Mouse (Mus musculus) left cerebral cortex, postnatal 36 days (tissue): ENCODE results near the gene Dlx1. TPM values are rescaled to one million over a fixed set of nuclear protein-coding genes. Genes with fewer than 3 reads are reported as not detected.

Experiments used
- DNase-seq, 2 experiments: peaks; one replicate each; pipeline ENCODE4 v3.0.0; 2021 to 2022; ENCODE audit warnings: low spot score in 2 of 2, mixed read lengths in 1 of 2
- intact Hi-C: fragments of 180-260 bp; cut with DNase I; formaldehyde crosslinking; loops from one replicate; pipeline ENCODE4 v1.15.1; 2025
- total RNA-seq, 2 experiments: library from RNA; stranded (reverse); gene quantifications; 2 replicates each; pipeline ENCODE4 v1.2.3; 2021

Dlx1 gene
- total RNA-seq, 2 experiments from 2014 or later = 19.4 to 21.5 TPM

DNA sequence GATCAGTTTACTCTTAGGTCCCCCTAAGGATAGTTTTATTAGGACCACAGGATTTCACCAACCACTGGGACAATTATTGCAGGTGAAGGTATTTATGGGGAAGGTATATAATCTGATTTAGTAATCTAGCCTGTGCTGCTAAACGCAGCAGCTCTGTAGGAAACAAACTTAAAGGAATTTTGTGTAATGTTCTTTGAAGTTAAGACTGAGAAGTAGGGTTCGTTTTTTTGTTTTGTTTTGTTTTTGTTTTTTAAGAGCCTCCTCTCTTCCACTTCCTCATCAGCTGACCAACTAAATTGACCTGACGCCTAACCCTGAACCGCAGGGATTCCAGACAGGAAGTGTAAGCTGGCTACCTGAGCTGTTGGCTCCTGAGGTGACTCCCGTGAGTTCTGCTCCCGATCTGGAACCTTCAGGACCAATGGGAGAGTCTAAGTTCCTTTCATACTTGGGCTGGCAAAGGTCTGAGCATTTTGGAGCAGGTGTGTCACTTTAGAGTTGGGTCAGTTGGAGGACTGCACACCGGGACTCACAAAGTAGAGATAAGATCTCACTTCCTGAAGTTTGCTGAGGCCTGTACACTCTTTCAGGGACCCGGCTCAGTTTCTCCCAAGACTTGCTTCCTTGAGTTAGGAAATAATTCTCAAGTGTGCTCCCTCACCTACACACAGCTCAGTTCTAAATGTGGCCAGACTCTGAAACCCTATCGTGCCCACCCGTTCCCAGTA, 1.2 kb upstream of the Dlx1 start:
- no peak for DNase-seq
- intact Hi-C loops = loop anchor here (5.0 kb wide), 1 partner anchor 74 kb away; the partner anchor contains the start of gene Metap1d

DNA sequence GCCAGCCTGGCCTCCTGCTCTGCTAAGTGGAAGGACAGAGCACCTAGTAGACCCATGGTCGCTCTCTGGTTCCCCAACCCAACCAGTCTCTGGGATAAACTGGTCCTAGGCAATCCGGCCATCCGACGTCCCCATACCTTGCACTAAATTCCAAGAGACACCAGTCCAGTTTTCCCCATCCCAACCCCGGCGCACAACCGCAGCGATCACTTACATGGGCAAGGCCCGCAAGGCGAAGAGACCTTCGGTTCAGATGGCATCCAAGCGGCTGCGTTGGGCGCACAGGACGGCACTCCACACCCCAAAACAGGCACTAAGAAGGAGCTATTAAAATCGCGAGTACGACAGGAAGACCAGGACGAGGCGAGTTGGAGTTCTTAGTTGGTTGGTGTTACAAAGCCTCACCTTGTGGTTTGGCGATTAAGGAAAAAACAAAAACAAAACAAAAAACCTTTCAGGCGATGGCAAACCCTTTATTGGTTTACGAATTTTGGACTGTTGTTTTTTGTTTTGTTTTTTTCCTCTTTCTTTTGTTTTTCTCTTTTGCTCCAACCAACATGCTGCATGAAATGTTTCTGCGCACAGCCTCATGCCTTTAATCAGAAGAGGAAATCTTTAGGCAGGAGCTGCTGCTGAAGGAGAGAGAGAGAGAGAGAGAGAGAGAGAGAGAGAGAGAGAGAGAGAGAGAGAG, 445 bp upstream of the Dlx1 start:
- intact Hi-C loops = loop anchor here (5.0 kb wide), 1 partner anchor 75 kb away; the partner anchor contains the start of gene Metap1d
- DNase-seq = no peak

DNA sequence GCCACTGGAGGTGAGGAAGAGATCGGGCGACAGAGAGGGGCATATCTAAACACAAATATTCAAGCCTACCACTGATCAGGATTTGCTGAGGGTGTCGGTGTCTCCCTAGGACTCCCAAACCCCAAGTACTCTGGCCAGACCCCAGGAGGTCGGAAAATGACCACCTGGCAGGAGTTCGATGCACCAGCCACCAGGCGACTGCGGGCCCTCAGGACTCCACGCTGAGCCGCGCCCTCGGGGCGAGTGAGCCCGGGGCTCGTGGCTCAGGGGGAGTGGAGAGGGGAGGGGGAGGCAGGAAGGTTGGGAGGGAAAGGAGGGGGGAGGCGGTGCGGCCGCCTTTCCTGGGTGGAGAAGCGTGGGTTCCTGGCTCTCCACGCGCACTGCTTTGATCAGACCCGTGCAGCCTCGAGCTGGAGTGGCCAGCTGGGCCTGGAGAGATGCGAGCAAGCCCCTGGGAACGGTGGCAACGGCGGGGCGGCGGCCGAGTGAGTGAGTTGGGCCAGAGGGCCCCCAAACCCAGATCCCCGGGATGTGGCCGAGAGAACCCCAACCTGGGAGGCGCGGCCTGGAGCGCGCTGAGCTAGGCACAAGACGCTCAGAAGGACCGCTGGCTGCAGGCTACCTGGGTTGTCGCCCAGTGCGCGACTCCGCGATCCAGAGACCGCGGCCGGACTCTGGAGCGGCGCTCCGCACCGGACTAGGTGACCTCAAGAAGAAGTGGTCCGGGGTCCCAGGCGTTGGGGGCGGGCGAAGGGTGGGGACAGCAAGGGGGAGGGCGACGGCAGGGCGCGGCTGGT, 999 bp downstream of the Dlx1 start:
- no peak for DNase-seq
- intact Hi-C loops = loop anchor here (5.0 kb wide), 1 partner anchor 77 kb away; the partner anchor contains the start of gene Metap1d

DNA sequence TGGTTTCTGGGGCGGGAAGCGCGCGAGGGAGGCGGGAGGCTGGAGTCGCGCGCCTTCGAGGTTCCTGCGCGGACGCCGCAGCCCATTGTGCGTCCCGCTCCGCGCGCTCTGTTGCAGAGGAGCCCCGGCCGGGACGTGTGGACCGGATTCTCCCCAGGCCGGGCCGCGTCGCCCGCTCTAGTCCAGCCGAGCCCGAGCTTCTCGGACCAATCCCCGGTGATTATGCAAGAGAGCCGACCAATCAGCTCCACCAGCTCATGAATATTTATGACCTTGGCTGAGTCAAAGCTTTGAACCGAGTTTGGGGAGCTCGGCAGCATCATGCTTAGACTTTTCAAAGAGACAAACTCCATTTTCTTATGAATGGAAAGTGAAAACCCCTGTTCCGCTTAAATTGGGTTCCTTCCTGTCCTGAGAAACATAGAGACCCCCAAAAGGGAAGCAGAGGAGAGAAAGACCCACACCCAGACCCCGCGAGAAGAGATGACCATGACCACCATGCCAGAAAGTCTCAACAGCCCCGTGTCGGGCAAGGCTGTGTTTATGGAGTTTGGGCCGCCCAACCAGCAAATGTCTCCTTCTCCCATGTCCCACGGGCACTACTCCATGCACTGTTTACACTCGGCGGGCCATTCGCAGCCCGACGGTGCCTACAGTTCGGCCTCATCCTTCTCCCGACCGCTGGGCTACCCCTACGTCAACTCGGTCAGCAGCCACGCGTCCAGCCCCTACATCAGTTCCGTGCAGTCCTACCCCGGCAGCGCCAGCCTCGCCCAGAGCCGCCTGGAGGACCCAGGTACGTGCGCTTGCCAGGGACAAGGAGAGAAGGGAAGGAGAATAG, 1.8 kb downstream of the Dlx1 start:
- DNase-seq = no peak
- intact Hi-C loops = loop anchor here (2.0 to 5.0 kb wide), 3 partner anchors 13 to 77 kb away; partner anchors contain the start of gene Metap1d

DNA sequence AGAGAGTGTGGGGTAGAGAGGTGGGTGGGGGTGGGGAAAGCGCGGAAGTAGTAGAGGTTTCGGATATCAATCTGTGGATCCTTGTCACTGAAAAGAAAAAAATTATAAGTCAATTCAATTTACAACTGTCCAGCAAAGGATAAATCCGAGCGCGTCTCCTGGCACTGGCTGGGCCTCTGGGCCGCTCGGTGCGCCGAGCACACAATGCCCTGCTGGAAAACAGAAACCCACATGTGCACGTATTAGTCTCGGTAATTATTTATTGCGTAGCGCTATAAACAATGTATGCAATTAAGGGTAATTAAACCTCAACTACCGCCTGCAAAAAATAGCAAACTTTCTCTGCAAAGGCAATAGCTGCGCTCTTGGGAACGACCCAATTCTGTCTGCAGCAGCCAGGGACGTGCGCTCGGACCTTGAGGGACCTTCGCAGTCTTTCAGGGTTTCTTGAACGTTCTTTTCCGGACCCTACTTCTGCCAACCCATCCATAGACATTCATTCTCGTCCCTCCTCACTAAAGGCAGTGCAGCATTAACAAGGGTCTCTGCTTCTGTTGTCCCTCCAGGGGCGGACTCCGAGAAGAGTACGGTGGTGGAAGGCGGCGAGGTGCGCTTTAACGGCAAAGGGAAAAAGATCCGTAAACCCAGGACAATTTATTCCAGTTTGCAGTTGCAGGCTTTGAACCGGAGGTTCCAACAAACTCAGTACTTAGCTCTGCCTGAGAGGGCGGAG, 2.6 kb downstream of the Dlx1 start:
- no peak for DNase-seq
- intact Hi-C loops = loop anchor here (2.0 kb wide), 2 partner anchors 14 kb away; no protein-coding TSS in a partner anchor

DNA sequence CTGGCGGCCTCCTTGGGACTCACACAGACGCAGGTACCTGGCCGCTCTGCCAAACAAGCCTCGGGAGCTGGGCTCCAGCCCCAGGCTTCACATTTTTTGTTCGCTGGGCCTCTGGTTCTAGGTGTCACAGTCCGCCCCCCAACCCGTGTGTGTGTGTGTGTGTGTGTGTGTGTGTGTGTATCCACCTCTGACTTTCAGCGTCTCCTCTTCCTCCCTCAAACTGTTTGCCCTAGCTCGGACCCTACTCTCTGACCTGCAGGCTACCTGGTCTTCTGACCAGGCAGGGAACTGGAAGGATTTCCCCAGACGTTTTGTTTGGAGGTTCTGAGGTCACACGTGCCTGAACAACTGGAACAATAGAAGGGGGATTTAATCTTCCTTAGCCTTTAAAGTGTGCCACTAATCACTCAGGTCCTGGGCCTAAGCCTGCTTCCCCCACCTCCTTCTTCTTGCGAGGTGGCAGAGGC, 3.2 kb downstream of the Dlx1 start:
- intact Hi-C loops = loop anchor here (2.0 kb wide), 2 partner anchors 14 kb away; no protein-coding TSS in a partner anchor
- DNase-seq = no peak

DNA sequence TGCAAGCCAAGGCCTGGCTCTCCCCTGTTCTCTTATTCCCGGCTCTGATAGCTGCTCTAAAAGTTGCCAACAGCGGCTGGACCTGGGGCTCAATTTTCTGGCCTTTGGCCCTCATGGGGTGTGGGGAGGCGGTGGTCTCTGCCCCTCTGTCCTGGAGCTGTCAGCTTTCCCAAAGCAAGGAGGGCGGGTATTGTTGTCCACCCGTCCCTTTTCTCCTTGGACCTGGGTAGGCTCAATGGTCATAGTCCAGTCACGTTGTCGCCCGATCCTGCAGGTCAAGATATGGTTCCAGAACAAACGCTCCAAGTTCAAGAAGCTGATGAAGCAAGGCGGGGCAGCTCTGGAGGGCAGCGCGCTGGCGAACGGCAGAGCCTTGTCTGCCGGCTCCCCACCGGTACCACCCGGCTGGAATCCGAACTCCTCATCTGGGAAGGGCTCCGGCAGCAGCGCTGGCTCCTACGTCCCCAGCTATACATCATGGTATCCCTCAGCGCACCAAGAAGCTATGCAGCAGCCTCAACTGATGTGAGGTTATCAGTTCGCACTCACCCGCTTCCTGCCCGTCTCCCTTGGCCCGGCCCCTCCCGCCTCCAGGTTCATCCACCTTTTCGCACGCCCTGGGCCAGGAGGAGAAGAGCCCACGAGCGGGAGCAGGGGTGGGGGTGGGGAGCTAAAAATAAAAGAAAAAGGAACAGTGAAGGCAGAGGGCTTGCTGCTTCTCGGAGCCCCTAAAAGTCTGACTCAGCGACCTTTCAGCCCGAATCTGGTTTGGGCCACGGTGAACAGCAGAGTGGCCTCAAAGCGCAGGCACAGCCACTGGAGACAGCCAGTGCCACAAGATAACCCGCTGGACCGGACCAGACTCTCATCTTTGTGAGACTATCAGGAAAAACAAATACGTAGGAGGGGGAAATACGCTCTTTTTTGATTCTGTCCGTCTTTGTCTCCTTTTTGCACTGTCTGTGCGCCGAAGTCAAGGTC, 4.4 kb downstream of the Dlx1 start:
- intact Hi-C loops = loop anchor here (2.0 kb wide), 2 partner anchors 13 to 15 kb away; no protein-coding TSS in a partner anchor
- DNase-seq = no peak

DNA sequence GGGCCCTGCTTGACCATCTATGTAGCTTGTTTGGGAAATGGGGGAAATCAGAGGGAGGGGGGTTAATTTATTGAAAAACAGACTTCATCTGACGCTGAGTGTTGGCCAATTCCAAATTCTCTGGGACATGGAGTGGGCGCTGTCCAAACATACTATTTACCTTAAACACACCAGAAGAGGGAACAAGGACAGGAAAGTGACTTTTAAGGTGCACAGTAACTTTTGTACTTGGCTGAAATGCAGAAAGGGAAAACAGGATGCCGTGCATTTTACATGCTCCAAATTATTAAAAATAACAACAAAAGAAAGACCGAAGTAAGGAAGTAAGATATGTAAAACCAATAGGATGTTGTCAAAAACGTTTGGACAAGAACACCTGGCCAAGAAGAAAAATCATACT, 5.2 kb downstream of the Dlx1 start:
- no peak for DNase-seq
- intact Hi-C loops = no loop called here

DNA sequence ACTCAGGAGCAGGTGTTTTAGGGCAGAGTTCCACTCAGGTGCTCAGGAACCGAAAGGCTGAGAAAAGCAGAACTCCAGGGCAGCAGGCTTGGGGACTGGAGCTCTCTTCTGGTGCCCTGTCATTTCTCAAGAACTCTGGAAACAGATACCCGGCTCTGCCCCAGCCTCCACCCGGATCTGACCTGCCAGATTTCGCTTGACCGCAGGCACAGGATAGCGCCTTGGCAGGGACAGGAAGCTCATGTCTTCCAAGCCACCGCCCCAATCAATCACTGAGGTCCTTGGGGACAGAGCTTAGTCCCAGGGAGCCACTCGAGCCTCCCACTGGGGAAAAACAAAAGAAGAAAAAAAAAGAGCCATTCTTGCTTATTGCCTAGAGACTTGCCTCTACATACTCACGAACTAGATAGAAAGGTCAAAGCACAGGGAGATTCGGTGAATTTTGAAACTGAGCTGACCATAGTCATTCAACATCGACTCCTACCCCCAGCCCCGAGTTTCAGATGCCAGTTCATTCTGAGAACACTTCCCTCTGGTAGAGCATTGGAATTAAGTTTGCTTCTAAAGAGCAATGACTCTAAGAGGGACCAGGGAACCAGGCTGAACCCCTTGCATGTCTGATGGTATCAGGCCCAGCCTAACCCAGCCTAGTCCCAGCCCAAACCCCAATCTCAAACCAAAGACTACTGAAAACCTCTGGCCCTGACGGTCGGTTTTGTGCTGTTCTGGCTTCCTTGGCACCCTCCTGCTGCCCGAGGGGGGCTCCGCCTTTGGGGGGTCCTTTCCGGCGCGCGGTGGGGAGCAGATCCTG, 6.5 kb downstream of the Dlx1 start:
- intact Hi-C loops = loop anchor here (5.0 kb wide), 1 partner anchor 972 kb away; no protein-coding TSS in a partner anchor
- no peak for DNase-seq

DNA sequence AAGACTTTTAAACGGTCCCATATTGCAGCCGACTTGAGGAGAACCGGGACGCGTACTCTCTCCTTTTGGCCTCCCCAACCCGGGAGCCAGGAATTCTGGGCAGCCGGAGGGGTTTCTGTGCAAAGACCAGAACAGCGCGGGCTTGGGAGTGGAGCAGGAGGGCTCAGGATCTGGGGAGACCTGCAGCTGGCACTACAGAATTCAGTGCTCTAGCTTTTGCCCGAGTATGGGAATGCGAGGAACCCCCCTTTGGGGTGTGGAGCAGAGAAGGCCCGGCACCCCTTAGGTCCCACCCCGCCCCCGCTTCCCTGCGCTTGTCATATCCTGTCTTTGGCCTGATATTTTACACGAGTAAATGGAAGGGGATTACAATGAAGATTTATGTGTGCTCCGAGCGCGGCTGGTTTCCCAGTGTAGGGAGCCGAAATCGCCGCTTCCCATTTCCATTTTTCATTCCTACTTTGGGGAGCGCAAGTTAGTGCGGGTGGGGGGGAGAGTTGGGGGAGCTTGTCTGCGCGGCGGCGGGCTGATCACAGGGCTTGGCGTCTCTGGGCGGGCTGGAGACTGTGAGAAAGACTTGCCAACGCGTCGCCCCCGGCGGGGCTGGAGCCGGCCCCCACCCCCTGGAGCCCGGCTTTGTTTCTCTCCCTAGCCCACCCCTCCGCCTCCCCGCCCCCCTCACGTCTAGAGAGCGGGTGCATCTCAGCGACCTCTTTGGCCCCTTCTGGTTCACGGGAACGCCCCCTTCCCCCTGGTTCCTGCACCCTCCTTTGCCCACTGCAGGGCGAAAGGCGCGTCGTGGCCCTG, 12.9 kb downstream of the Dlx1 start:
- intact Hi-C loops = loop anchor here (5.0 to 10.0 kb wide), 2 partner anchors 1066 to 1731 kb away; partner anchors contain the start of genes Sp5 and Sp9
- DNase-seq = peak in 1 of 2 experiments; percentile 19

DNA sequence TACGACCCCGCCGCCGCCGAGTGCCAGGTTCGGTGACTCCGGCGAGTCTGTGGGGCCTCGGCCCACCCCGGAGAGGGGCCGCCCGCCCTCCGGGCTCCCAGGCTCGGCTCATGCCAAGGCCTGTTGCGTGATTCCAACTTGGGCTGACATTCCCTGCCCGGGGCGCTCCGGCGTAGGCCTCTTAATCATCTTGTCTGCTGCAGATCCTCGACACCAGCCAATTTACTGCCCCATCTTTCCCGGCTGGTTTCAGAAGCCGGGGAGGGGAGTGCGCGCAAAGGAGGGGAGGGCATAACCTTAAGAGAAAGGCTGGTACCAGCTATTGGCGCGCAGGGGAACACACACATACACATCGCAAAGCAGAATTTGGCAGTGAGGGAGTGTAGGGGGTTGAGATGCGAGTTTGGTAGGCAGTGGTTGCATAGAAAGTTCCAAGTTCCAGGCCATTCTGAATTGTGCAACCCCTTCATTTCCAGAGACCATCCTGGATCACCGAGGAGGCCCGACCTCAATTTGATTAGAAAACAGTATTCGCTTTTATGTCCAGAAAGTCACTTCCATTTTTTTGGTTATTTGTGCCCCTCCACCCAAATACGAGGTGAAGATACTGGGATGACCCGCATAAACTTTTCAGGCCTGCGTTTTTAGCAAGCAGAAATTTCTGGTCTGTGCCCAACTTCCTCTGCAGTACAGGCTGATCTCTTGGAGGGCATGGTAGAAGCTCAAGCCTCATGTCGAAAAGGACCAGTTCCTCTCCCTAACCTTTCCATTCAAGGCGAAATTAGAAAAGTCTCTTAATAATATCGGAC, 13.7 kb downstream of the Dlx1 start:
- DNase-seq = no peak
- intact Hi-C loops = loop anchor here (5.0 to 10.0 kb wide), 2 partner anchors 1067 to 1731 kb away; partner anchors contain the start of genes Sp5 and Sp9

DNA sequence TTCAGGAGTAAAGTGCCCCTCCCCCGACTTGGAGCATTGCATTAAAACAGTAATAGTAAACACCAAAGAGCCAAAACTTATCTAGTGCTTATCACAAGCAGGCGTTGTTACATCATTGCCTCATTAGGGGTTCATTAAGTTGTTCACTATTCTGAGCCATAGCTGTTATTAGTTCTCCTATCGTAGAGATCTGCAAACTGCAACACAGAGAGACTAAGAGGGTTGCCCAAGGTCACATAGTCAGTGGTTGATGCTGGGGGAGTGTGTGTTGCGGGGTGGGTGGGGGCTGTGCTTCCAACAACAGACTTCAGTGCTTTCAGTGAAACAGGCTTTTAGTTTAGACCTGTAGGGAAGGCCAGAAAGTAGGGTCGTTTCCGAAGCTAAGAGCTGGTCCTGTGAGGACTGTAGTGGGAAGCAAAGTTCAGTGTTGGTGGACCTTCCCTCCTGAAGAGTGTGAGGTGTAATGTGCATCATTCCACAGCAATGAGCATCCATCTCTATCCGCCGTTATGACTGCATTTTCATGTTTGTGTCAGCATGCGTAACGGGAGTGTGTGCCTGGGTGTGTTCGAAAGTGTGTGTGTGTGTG, 14.4 kb downstream of the Dlx1 start:
- no peak for DNase-seq
- intact Hi-C loops = loop anchor here (5.0 to 10.0 kb wide), 2 partner anchors 1068 to 1730 kb away; partner anchors contain the start of genes Sp5 and Sp9

DNA sequence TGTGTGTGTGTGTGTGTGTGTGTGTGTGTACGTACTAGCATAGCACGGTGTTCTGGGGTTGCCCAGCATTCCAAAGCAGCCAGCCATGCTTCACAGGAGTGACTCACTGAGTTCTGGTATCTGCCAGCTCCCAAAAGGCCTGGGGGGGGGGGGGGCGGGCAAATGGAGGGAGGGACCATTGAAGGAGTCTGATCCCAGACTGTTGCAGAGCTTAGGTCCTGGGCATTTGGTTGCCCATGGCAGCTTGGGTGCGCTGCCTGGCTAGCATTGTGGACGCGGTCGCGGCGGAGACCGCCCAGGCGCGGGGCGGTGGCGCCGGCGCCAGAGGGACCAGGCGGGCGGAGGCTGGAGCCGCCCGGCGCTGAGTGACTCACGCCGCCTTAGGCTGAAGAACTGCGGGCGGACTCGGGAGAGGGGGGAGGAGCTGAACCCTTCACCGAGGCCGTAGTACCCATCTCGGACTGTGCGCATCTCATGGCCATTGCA, 14.9 kb downstream of the Dlx1 start:
- peak in 1 of 2 experiments; percentile 12 for DNase-seq
- intact Hi-C loops = loop anchor here (5.0 to 10.0 kb wide), 2 partner anchors 1068 to 1729 kb away; partner anchors contain the start of genes Sp5 and Sp9

DNA sequence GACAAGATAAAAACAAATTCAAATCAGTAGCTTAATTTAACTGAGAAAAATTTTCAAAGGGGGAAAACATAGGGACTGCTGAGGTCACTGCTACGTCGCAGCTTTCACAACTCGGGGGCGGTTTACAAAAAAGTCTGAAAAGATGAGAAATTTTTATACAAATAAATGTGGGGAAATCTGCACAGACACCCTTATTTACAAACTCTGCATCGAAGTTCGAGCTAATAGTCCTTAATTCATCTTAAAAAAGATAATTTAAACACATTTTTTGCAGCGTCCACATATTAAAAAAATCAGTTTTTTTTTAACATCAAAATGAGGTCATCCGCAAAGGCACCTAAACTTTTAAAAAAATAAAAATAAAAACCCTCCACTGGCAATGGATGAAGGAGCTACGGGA, 15.6 kb downstream of the Dlx1 start:
- DNase-seq = no peak
- intact Hi-C loops = loop anchor here (5.0 to 10.0 kb wide), 2 partner anchors 1069 to 1729 kb away; partner anchors contain the start of genes Sp5 and Sp9
